Mouse (Mus musculus) hindbrain, embryonic 15.5 days (tissue): ENCODE measurements at regions not wholly inside any gene's neighbourhood (a gene's known extent, or its start where the extent isn't known, plus 50 kb on each side); places are given as distances from the start of the nearest gene placed in this dataset.

Experiments used
- ATAC-seq: fragments of 200-750 bp; cut with Nextera tagmentation; 2 replicates; pipeline ENCODE4 v1.8.0; 2017; ENCODE audit warnings: low read depth, moderate number of reproducible peaks, moderate TSS enrichment; ENCODE audit not compliant: low FRiP score
- H3K27ac ChIP-seq: fragments of 300-500 bp; sonication (generic); replicated peaks from 2 replicates; pipeline ENCODE4 v1.5.1; 2015; ENCODE audit warnings: mild to moderate bottlenecking, inconsistent platforms
- H3K27me3 ChIP-seq: fragments of 300-500 bp; sonication (generic); 2 replicates; pipeline ENCODE4 v1.6.1; 2015; ENCODE audit warnings: control low read depth, inconsistent platforms
- H3K36me3 ChIP-seq: fragments of 300-500 bp; sonication (generic); 2 replicates; pipeline ENCODE4 v1.6.1; 2015; ENCODE audit warnings: control low read depth, inconsistent platforms
- H3K4me1 ChIP-seq: fragments of 300-500 bp; sonication (generic); replicated peaks from 2 replicates; pipeline ENCODE4 v1.6.1; 2015; ENCODE audit warnings: control low read depth, inconsistent platforms
- H3K4me2 ChIP-seq: fragments of 300-500 bp; sonication (generic); 2 replicates; pipeline ENCODE4 v1.6.1; 2015; ENCODE audit warnings: moderate library complexity, mild to moderate bottlenecking, inconsistent platforms
- H3K4me3 ChIP-seq: fragments of 300-500 bp; sonication (generic); 2 replicates; pipeline ENCODE4 v1.5.1; 2015; ENCODE audit warnings: mild to moderate bottlenecking, inconsistent platforms
- H3K9ac ChIP-seq: fragments of 300-500 bp; sonication (generic); 2 replicates; pipeline ENCODE4 v1.6.1; 2015; ENCODE audit warnings: inconsistent platforms
- H3K9me3 ChIP-seq: fragments of 300-500 bp; sonication (generic); 2 replicates; pipeline ENCODE4 v1.6.1; 2016; ENCODE audit warnings: control low read depth, inconsistent platforms
- WGBS: fragments of 180-500 bp; shearing (Covaris S2); methylation state at CpG from one replicate; pipeline ENCODE4 v1.1.7; 2015; 5-methylcytosine and 5-hydroxymethylcytosine counted together

DNA sequence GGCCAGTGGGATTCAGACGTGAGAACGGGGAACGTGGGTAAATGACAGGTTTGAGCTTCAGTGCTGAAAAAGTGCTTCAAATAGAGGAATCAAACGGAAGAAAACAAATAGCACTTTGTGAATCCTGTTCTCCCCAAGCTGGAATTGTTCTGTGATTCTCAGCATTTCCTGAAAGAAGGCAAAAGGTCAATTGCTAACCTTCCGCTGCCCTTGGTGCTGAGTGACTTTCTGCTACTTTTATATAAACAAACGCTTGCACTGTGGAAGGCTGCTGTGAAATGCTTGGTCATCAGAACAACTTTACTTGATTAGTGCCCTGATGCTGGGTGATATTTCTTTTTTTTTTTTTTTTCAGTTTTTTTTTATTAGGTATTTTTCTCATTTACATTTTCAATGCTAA lies 192.3 kb upstream of the Chl1 start:
- no peak for ATAC-seq

DNA sequence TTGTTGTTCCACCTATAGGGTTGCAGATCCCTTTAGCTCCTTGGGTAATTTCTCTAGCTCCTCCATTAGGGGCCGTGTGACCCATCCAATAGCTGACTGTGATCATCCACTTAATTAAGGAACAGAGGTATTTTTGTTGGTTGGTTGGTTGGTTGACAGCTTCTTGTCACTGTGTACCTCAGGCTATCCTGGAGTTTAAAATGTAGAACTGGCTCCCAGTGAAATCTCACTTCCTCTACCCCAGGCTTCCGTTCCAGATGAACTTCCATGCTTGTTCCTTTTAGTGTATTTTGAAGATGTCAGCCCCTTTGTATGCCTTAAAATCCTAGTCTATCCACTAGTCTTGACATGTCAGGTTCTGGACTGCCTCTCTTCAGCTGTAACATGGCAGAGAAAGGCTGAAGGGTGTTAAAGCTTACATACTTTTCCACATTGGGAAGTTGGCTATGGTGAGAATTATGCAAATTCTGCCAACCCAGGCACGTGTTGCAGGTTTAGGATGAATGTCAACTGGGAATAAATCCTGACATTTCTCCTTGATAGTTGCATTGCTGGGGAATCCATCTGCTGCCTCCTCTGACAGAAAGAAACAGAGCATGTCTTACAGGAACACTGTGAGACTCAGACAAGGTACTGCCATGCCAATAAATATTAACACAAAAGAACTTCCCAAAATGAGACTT lies 191.6 kb upstream of the Chl1 start:
- Histone ChIP-seq H3K27ac (no peak overlapping the region), H3K4me3 (no peak overlapping the region)
- WGBS: 69% methylated on average over 3 of the region's 3 CpGs

More for the DNA sequence above, 192.3 kb upstream of the Chl1 start:
- Histone ChIP-seq H3K9me3 (no peaks in the 10 kb centered on the region), H3K9ac (no peak overlapping the region), H3K4me3 (no peak overlapping the region), H3K27ac (peak overlapping the region; percentile 10; the same call in 1 of the 2 replicates), H3K27me3 (no peaks in the 10 kb centered on the region), H3K4me1 (peaks cover 6% of the 10 kb centered on the region; the same call in 1 of the 2 replicates), H3K36me3 (no peaks in the 10 kb centered on the region), H3K4me2 (no peak overlapping the region)
- whole genome bisulfite sequencing: 23% methylated on average over 6 of the region's 6 CpGs

DNA sequence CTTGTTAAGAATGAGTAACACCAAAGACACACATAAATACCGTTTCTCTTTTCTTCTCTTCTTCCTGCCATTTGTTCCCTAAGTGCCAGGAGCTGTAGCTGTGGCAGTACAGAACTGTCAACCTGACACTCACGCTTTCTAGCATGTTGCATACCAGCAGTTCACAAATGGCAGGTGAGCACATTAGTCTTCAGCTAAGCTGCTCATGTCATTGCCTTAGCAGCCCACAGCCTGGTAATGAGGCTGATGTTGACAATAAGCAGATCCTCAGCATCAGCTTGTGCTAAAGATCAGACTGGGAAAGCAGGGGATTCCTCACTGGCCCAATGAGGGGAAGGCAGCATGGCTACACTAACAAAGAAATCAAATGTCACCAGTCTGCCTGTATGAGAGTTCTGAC lies 190.4 kb upstream of the Chl1 start:
- Histone ChIP-seq H3K36me3 (no peaks in the 10 kb centered on the region), H3K9ac (no peak overlapping the region), H3K9me3 (no peaks in the 10 kb centered on the region), H3K4me1 (peaks cover 6% of the 10 kb centered on the region; the same call in 1 of the 2 replicates), H3K4me2 (no peak overlapping the region), H3K4me3 (no peak overlapping the region), H3K27me3 (no peaks in the 10 kb centered on the region), H3K27ac (peak overlapping the region; percentile 43; the same call in 1 of the 2 replicates)
- ATAC-seq: peak; percentile 15; the same call in 1 of the 2 replicates
- 83% methylated on average over 2 of the region's 2 CpGs for WGBS

More for the DNA sequence above, 191.6 kb upstream of the Chl1 start:
- Histone ChIP-seq H3K4me1 (peaks cover 6% of the 10 kb centered on the region; the same call in 1 of the 2 replicates), H3K9me3 (no peaks in the 10 kb centered on the region), H3K4me2 (no peak overlapping the region), H3K27me3 (no peaks in the 10 kb centered on the region), H3K9ac (no peak overlapping the region), H3K36me3 (no peaks in the 10 kb centered on the region)
- no peak for ATAC-seq

DNA sequence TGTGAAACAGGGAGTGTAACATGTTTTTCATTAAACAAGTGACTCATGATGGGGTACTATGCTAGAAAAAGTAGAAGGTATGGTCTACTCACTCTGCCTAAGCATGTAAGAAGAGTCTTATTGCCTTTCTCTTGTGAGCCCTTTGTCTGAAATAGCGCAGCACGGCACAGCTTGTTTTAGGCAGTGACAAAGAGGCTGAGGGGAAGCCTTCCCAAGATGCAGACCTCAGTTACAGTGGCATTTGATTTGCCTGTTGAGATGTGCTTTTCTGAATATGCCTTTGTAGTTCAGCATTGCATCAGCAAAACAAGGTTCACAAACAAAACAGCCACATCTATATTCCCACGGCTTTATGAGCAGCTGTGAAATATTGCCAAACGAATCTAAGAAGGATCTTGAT lies 189.8 kb upstream of the Chl1 start:
- no peaks in the 10 kb centered on the region for H3K36me3 ChIP-seq
- no peaks in the 10 kb centered on the region for H3K27me3 ChIP-seq
- no peak overlapping the region for H3K4me3 ChIP-seq
- H3K9ac ChIP-seq: no peak overlapping the region
- H3K4me1 ChIP-seq: peaks cover 6% of the 10 kb centered on the region; the same call in 1 of the 2 replicates
- no peak overlapping the region for H3K4me2 ChIP-seq
- 0 out of 2 replicates have a peak overlapping the region, but pooled peaks have one; percentile 13 for H3K27ac ChIP-seq
- no peak for ATAC-seq
- H3K9me3 ChIP-seq: no peaks in the 10 kb centered on the region
- WGBS: 36% methylated on average over 4 of the region's 4 CpGs

DNA sequence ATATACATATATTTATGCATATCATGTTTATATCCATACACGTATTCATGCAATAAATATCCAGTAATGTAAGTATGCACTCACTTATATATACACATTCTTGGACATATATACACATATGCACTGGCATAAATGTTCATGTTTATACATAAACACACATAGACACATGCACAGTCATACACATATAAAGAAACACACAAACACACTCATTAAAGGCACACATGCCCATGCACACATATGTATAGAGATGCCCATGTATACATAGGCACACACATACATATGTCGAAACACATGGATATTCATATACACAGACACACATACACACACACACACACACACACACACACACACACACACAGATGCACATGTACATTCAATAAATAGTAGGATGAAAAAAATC lies 189.3 kb upstream of the Chl1 start:
- Histone ChIP-seq H3K4me2 (no peak overlapping the region), H3K27ac (no peak overlapping the region), H3K4me1 (peaks cover 6% of the 10 kb centered on the region; the same call in 1 of the 2 replicates), H3K9me3 (no peaks in the 10 kb centered on the region), H3K27me3 (no peaks in the 10 kb centered on the region), H3K4me3 (no peak overlapping the region), H3K9ac (no peak overlapping the region), H3K36me3 (no peaks in the 10 kb centered on the region)
- ATAC-seq: no peak
- WGBS: 86% methylated on average over 2 of the region's 2 CpGs

DNA sequence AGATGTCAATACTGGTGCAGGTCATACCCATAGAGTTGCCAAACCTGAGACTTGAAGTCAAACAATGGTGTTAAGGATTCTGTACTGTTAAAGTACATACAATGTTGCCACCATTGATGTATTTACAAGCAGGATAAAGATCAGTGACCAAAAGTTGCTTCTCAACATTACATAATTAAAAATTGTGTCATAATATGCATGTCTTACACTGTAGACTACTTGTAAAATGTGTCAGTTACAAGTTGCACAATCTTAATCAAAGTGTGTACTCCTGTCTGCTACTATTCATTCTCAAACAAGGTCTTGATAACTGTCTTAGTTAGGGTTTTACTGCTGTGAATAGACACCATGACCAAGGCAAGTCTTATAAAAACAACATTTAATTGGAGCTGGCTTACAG lies 187.9 kb upstream of the Chl1 start:
- H3K27ac ChIP-seq: no peak overlapping the region
- H3K4me3 ChIP-seq: no peak overlapping the region
- H3K36me3 ChIP-seq: no peaks in the 10 kb centered on the region
- no peaks in the 10 kb centered on the region for H3K9me3 ChIP-seq
- no peaks in the 10 kb centered on the region for H3K27me3 ChIP-seq
- H3K9ac ChIP-seq: no peak overlapping the region
- H3K4me1 ChIP-seq: peaks cover 6% of the 10 kb centered on the region; the same call in 1 of the 2 replicates
- ATAC-seq: no peak
- H3K4me2 ChIP-seq: no peak overlapping the region

DNA sequence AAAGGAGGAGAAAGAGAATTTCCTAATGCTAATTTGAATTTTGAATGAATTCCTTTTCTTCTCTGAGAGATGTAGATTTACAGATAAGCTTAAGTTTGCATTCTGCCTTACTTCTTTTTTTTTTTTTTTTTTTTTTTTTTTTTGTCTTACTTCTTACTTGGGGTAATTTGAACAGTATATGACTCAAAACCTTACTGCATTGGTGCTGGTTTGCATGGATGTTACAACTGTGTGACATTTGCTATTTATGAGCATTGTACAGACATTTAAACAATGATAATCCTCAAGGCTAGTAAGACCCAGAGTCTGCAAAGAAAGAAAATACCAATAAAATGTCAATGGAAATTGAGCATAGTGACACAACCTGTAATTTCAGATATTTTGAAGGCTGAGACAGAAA lies 174.7 kb upstream of the Chl1 start:
- no peak for ATAC-seq

DNA sequence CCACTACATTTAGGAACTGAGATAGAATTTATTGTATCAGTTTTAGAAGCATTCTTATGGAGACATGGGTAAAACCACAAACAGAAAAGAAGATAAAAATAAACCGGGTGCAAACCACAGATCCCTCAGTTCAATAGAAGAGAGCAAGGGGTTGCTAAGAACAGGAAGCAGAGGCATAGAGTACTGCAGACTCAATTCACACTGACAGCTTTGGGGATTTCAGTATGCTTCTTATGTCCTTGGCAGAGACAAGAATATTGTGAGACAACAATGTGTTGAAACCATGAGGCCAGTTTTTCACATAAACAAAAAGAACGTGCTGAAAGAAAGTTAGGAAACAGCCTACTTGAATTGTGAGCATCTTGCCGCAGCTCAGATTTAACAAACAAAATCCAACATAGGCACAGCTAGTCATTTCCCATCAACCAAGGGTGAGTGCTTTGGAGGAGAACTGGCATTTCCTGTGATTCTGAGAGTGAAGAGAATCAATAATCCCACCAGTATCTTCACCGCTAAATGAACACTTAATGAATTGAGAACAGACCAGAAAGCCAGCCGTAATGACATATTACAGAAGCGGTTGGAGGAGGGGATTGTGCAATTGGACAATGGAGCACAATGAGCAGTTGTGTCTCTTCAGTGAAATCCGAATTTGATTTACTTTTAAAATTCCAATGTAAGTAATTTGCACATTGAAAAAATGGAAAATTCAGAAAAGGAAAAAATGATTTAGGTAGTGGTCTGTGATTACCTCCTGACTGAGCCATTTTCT lies 170.2 kb upstream of the Chl1 start:
- WGBS: 53% methylated on average over 7 of the region's 7 CpGs
- no peak overlapping the region for H3K4me2 ChIP-seq

More for the DNA sequence above, 174.7 kb upstream of the Chl1 start:
- H3K36me3 ChIP-seq: no peaks in the 10 kb centered on the region
- H3K27ac ChIP-seq: no peak overlapping the region
- no peak overlapping the region for H3K9ac ChIP-seq
- H3K27me3 ChIP-seq: no peaks in the 10 kb centered on the region
- no peaks in the 10 kb centered on the region for H3K9me3 ChIP-seq
- H3K4me1 ChIP-seq: 0 out of 2 replicates have a peak, but pooled peaks cover 4% of the 10 kb centered on the region
- H3K4me3 ChIP-seq: no peak overlapping the region
- no peak overlapping the region for H3K4me2 ChIP-seq

DNA sequence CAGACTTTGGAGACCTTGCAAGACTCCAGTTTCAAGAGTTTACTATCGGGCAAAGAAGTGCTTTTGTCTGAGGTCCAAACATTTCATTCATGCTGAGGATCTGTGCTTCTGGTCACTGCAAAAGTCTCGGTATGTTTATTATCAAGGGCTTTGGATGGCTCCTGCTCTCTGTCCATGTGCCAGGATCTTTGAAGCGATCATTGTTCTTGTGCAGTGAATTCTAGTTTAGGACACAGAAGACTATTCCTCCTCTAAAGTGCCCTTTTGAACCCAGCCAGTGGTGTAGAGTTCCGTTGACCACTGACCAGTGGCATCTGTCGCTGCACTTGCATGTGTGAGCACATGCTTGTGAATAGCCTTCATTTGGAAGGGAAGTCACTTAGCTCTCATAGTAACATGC lies 166.9 kb upstream of the Chl1 start:
- ATAC-seq: no peak
- WGBS: 48% methylated on average over 5 of the region's 5 CpGs
- Histone ChIP-seq H3K4me3 (no peak overlapping the region), H3K27ac (0 out of 2 replicates have a peak overlapping the region, but pooled peaks have one; percentile 6), H3K9ac (no peak overlapping the region), H3K27me3 (no peaks in the 10 kb centered on the region), H3K36me3 (no peaks in the 10 kb centered on the region), H3K4me2 (no peak overlapping the region), H3K4me1 (0 out of 2 replicates have a peak, but pooled peaks cover 3% of the 10 kb centered on the region), H3K9me3 (no peaks in the 10 kb centered on the region)

More for the DNA sequence above, 170.2 kb upstream of the Chl1 start:
- 0 out of 2 replicates have a peak, but pooled peaks cover 3% of the 10 kb centered on the region for H3K4me1 ChIP-seq
- H3K9me3 ChIP-seq: no peaks in the 10 kb centered on the region
- H3K4me3 ChIP-seq: no peak overlapping the region
- H3K27ac ChIP-seq: no peak overlapping the region
- H3K36me3 ChIP-seq: no peaks in the 10 kb centered on the region
- ATAC-seq: no peak
- H3K27me3 ChIP-seq: no peaks in the 10 kb centered on the region
- H3K9ac ChIP-seq: no peak overlapping the region

DNA sequence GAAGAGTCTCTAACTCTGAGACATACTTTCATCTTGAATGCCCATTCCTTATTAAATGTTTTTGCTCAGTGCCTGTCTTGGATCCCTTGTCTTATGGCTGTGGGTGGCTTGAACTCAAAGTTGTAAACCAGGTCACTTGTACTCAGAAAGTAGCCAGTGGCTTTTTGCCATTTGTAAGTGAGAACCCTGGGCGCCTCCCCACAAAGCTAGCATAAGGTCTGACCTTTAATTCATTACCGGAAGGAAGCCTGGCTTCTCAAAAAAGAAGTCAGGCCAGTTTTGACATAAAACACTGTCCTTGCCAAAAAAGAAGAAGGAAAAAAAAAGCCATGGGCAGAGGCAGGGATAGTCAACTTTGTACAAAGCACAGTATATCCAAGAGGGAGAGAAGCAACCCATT lies 166.0 kb upstream of the Chl1 start:
- Histone ChIP-seq H3K9me3 (no peaks in the 10 kb centered on the region), H3K9ac (no peak overlapping the region), H3K4me1 (0 out of 2 replicates have a peak, but pooled peaks cover 3% of the 10 kb centered on the region), H3K27me3 (no peaks in the 10 kb centered on the region), H3K27ac (0 out of 2 replicates have a peak overlapping the region, but pooled peaks have one; percentile 8), H3K36me3 (no peaks in the 10 kb centered on the region), H3K4me3 (no peak overlapping the region), H3K4me2 (no peak overlapping the region)
- WGBS: 61% methylated on average over 2 of the region's 2 CpGs
- ATAC-seq: no peak

DNA sequence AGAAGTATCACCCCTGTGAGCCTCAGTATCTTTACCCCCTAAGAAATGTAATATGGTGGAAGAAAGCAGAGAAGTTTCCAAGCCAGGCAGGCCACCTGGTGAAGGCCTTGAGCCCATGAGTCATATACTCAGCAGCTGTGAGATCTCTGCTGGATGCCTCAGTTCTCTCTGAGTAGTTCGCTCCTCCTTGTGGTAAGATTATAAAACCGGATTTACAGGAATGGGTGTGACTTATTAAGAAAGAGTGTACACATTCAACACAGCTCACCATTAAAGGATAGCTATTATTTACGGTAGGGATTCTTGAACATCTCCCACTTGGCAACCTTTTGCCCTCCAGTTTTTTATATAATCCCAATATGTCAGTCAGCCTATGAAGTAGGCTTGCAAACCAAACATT lies 165.2 kb upstream of the Chl1 start:
- H3K4me1 ChIP-seq: 0 out of 2 replicates have a peak, but pooled peaks cover 3% of the 10 kb centered on the region
- no peak overlapping the region for H3K27ac ChIP-seq
- no peak overlapping the region for H3K4me3 ChIP-seq
- H3K9me3 ChIP-seq: no peaks in the 10 kb centered on the region
- ATAC-seq: no peak
- H3K36me3 ChIP-seq: no peaks in the 10 kb centered on the region
- H3K9ac ChIP-seq: no peak overlapping the region
- no peak overlapping the region for H3K4me2 ChIP-seq
- WGBS: 94% methylated on average over 3 of the region's 3 CpGs
- H3K27me3 ChIP-seq: no peaks in the 10 kb centered on the region
